Mouse (Mus musculus) megakaryocyte, embryonic 14.5 days (primary cell): ENCODE results near the gene Zw10. TPM values are rescaled to one million over a fixed set of nuclear protein-coding genes. Genes with fewer than 3 reads are reported as not detected.

ENCODE experiments used
- H3K27me3 ChIP-seq: replicated peaks from 2 replicates; pipeline ENCODE3; 2012; ENCODE audit warnings: inconsistent platforms
- H3K36me3 ChIP-seq: replicated peaks from 2 replicates; pipeline ENCODE3; 2012; ENCODE audit warnings: low read length, inconsistent platforms, mixed read lengths
- H3K4me1 ChIP-seq: 2 replicates; pipeline ENCODE4 v1.6.1; 2012; ENCODE audit warnings: inconsistent platforms
- H3K4me3 ChIP-seq: replicated peaks from 2 replicates; pipeline ENCODE3; 2012; ENCODE audit warnings: moderate library complexity, mild to moderate bottlenecking, inconsistent platforms
- H3K9me3 ChIP-seq: 2 replicates; pipeline ENCODE4 v1.6.1; 2012; ENCODE audit warnings: inconsistent platforms
- FLI1 ChIP-seq: IDR thresholded peaks from 2 replicates; pipeline ENCODE4 v1.6.1; 2012; ENCODE audit warnings: low read length, inconsistent platforms, mixed read lengths
- GATA1 ChIP-seq: IDR thresholded peaks from 3 replicates; pipeline ENCODE4 v1.6.1; 2012; ENCODE audit warnings: mixed read lengths, low read length, inconsistent platforms, borderline replicate concordance
- polyA plus RNA-seq: library from polyadenylated mRNA; stranded (reverse); fragments of >175 nt; gene quantifications from 2 replicates; pipeline ENCODE4 v1.2.3, GENCODE M21; 2012; ENCODE audit warnings: low replicate concordance; ENCODE audit not compliant: insufficient read depth

Gene Zw10
- polyA plus RNA-seq, 1 experiment = 1.1 TPM

DNA sequence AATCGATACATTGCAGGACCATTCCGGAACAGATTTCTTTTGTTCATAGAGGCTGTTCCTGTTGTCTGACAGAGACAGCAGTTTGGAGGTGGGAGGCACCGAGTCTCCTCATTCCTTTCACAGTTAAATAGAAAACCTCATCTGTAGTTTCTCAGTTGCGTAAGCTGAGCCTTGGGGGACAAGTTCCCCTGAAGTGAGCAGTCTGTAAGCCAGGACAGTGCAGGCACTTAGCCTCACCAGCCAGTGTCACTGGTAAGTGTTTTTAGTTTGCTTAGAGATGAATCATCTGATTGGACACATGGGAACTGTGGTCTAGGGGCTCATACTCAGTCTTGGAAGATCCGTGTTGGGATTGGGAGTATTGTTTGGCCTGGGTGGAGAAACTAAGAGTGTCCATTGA lies 25.7 kb downstream of the Zw10 start, which contains the start of gene Tmprss5:
Gene Tmprss5 (plus strand): TSS at position 154 of the 400 bp plus-strand sequence.
- Histone ChIP-seq H3K27me3 (no peaks in the 10 kb centered on the region), H3K36me3 (peaks cover 60% of the 10 kb centered on the region), H3K9me3 (no peaks in the 10 kb centered on the region), H3K4me3 (no peak within 1 kb of the TSS), H3K4me1 (peaks cover 5% of the 10 kb centered on the region)
- no peak for TF ChIP-seq GATA1
- TF ChIP-seq FLI1 = no peak

DNA sequence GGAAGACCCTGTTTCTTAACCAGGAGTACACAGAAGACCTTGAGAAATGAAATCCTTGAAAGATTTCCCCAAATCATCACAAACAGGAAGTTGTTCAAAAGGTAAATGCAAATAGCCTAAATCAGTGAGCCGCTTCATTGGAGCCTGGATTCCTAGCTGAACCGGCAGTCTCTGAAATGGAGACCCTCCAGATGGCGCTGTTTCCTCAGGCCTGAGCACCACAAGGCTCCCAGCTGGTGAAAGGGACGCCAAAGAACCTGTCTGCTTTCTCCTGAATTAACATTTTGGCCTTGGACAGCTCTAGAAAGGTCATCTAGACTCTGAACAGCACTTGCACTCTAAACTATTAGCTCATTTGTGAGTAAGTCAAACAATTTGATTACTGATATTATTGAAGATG lies 26.1 kb downstream of the Zw10 start:
- TF ChIP-seq FLI1 (no peak), GATA1 (no peak)
- H3K36me3 ChIP-seq = peaks cover 60% of the 10 kb centered on the region
- no peaks in the 10 kb centered on the region for H3K27me3 ChIP-seq
- H3K9me3 ChIP-seq = no peaks in the 10 kb centered on the region
- H3K4me3 ChIP-seq = no peak overlapping the region
- H3K4me1 ChIP-seq = peaks cover 5% of the 10 kb centered on the region

DNA sequence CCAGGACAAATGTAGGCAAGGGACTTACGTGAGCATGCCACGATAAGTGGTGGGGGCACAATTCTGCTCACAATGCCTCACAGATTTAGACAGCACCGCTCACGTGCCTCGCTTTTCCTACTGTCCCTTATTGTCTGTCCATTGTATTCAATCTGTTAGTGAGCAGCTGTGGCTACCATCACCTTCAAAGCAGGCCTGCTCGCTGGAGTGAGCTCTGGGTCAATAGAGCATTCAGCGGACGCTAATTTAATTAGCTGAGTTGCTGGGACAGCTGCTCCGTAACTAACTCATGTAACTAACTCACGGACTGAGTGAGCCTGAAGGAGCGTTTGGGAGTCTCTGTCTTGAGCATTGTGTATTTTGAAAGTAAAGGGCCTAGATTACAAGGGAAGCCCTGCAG lies 31.9 kb downstream of the Zw10 start:
- TF ChIP-seq FLI1 = no peak
- no peak for TF ChIP-seq GATA1
- Histone ChIP-seq H3K9me3 (no peaks in the 10 kb centered on the region), H3K27me3 (no peaks in the 10 kb centered on the region), H3K36me3 (peaks cover 9% of the 10 kb centered on the region), H3K4me3 (no peak overlapping the region), H3K4me1 (peaks cover 5% of the 10 kb centered on the region)

GRCm38 (mm10) chr9:49098871-49099270 lies 43.5 kb downstream of the Zw10 start:
- Histone ChIP-seq H3K9me3 (peaks cover 13% of the 10 kb centered on the region), H3K36me3 (no peaks in the 10 kb centered on the region), H3K4me3 (no peak overlapping the region), H3K4me1 (no peaks in the 10 kb centered on the region), H3K27me3 (peaks cover 2% of the 10 kb centered on the region)
- TF ChIP-seq FLI1 (no peak), GATA1 (no peak)

DNA sequence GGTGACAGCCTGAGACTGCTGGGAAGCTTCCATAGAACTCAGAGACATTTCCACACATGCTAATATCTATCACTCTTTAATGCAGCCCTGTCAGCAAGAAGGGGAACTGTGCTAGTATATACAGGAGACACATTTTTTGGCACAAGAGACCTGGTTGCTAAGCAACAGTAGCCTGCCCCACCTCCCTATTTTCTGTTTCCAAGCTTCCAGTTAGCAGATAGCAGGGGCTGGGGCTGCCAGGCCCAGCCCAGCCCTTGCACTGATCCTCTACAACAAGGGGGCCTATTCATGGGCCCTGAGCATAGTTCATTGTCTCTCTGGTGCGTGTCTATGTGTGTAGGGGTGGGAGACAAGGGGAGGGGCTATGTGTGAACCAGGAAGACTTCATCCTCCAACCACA lies 46.9 kb downstream of the Zw10 start:
- Histone ChIP-seq H3K9me3 (peaks cover 13% of the 10 kb centered on the region), H3K4me1 (no peaks in the 10 kb centered on the region), H3K4me3 (no peak overlapping the region), H3K27me3 (peaks cover 5% of the 10 kb centered on the region), H3K36me3 (no peaks in the 10 kb centered on the region)
- TF ChIP-seq FLI1 (no peak), GATA1 (no peak)

DNA sequence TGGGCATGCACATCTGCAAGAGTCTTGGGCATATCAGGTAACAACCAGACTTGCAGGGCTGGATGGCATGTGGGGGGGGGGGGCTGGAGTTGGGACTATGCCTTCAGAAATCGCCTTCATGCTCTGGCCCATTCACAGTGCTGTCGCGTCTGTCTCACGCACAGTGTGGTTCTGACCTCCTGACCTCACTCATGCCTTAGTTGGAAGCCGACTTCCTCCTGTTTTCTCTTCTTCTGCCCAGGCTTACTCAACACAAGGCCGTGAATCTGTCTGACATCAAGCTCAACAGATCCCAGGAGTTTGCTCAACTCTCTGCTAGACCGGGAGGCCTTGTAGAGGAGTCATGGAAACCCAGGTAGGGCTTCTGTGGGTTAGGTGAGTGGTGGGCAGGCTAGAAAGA lies 53.7 kb downstream of the Zw10 start:
- H3K36me3 ChIP-seq = no peaks in the 10 kb centered on the region
- no peaks in the 10 kb centered on the region for H3K4me1 ChIP-seq
- H3K4me3 ChIP-seq = no peak overlapping the region
- TF ChIP-seq FLI1 (no peak), GATA1 (no peak)
- H3K27me3 ChIP-seq = peaks cover 8% of the 10 kb centered on the region
- H3K9me3 ChIP-seq = no peaks in the 10 kb centered on the region

DNA sequence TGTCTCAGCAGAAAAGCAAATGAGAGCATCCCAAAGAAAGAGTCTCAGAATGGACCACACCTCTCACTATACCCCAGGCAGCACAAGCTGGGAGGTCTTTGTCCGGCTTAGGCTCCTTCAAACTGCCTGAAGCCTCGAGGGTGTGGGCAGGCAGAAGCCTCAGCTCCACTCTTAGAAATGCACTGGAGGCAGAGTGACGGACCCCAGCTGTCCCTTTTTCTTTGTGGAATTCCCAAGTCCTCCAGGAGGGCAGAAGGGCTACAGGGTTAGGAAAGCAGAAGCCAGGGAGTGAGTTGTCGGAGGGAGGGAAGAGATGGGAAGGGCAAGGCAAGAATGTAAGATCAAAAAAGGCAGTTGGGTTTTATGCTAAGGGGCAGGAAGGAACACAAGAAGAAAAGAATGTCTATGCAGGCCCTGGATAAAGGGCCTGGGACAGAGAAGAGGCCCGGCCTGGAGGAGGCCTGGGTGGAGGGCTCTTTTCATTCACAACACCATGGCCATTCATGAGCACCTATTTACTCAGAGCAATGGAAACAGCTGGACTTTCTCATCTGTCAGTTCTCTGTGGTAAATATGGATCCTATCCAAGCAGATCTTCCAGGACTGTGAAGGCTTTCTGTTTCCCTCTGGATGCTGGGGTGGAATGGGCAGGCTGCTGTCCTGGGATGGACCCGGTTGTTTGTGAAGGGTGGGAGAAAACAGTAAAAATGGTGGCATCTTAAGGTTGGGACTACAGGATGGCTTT lies 55.2 kb downstream of the Zw10 start:
- Histone ChIP-seq H3K9me3 (no peaks in the 10 kb centered on the region), H3K4me3 (no peak overlapping the region), H3K36me3 (no peaks in the 10 kb centered on the region), H3K27me3 (peaks cover 7% of the 10 kb centered on the region), H3K4me1 (no peaks in the 10 kb centered on the region)
- TF ChIP-seq FLI1 = no peak
- TF ChIP-seq GATA1 = no peak

- Histone ChIP-seq H3K27me3 (peaks cover 5% of the 10 kb centered on the region), H3K4me3 (no peak overlapping the region), H3K4me1 (no peaks in the 10 kb centered on the region), H3K9me3 (no peaks in the 10 kb centered on the region), H3K36me3 (no peaks in the 10 kb centered on the region)
- TF ChIP-seq FLI1 = no peak
- no peak for TF ChIP-seq GATA1
Observed at GRCm38 (mm10) chr9:49111296-49111695, 55.9 kb downstream of the Zw10 start.

DNA sequence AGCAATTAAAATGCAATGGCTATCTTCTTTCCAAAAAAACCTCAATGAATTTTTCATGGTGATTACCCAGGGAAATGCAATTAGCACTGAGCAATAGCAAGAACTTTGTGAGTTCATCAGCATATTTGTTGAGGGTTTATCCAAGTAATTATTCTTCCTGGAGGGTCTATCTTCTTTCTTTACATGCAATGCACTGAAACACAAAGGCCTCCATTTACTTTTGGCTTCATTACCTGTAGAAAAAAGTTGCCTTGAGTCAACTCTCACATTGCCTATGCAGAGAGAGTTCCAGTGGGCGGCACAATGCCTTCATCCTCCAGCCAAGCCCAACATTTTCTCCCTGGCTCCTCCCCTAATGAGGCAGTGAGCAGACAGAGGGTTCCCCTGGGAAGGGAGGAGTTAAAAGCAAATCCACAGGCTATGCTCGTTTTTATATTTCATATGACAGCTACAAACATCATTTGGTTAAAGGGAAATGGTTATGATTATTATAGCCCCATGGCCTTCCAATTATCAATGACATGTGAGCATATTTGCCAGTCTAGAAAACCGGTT lies 62.9 kb downstream of the Zw10 start:
- peaks cover 2% of the 10 kb centered on the region for H3K27me3 ChIP-seq
- H3K36me3 ChIP-seq = no peaks in the 10 kb centered on the region
- H3K9me3 ChIP-seq = peaks cover 16% of the 10 kb centered on the region
- TF ChIP-seq FLI1 (no peak), GATA1 (no peak)
- H3K4me1 ChIP-seq = no peaks in the 10 kb centered on the region
- H3K4me3 ChIP-seq = no peak overlapping the region

DNA sequence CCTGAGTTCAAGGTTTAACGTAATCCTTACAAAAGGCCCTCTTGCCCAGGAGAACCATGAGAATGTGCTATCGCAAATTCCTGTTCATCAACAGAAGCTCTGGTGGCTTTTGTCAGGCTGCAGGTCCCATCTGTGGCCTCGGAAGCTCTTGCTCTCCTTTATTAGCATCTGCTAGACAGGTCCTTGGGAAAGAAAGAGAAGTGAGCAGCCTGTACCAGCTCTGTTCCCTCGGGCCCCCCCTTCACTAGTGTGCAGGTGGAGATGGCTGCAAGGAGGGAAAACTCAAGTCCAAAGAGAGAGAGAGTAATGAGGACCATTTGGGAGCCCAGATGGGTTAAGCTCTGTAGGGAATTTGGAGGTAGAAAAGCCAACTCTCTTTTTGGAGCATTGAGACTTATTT lies 64.3 kb downstream of the Zw10 start:
- Histone ChIP-seq H3K4me1 (no peaks in the 10 kb centered on the region), H3K9me3 (peaks cover 18% of the 10 kb centered on the region), H3K36me3 (no peaks in the 10 kb centered on the region), H3K27me3 (peaks cover 2% of the 10 kb centered on the region), H3K4me3 (no peak overlapping the region)
- TF ChIP-seq FLI1 (no peak), GATA1 (no peak)
